Mouse (Mus musculus) C2C12 (cell line): ENCODE data around the gene Anxa11. TPM values are rescaled to one million over a fixed set of nuclear protein-coding genes. Genes with fewer than 3 reads are reported as not detected.
"Not testable (repeated sequence)": the region's sequence is repeated elsewhere in the genome, so short reads cannot be mapped to it uniquely, and the experiment has no call there.

ENCODE experiments used
- H3K27me3 ChIP-seq: one replicate; pipeline ENCODE4 v1.6.1; 2011; ENCODE audit not compliant: control insufficient read depth, insufficient read depth, insufficient read length
- H3K36me3 ChIP-seq: one replicate; pipeline ENCODE4 v1.6.1; 2011; ENCODE audit not compliant: control insufficient read depth, insufficient read depth
- H3K4me3 ChIP-seq: one replicate; pipeline ENCODE4 v1.5.1; 2011; ENCODE audit warnings: mild to moderate bottlenecking, control low read depth; ENCODE audit not compliant: poor library complexity, insufficient read depth, severe bottlenecking
- H3K79me2 ChIP-seq: one replicate; pipeline ENCODE4 v1.6.1; 2011; ENCODE audit not compliant: control insufficient read depth, insufficient read depth
- H3K79me3 ChIP-seq: one replicate; pipeline ENCODE4 v1.6.1; 2011; ENCODE audit warnings: low read depth, control low read depth
- H3ac ChIP-seq: one replicate; pipeline ENCODE3; 2011; ENCODE audit warnings: low read depth; ENCODE audit not compliant: control insufficient read depth, insufficient read length
- CEBPB ChIP-seq: IDR thresholded peaks from one replicate; pipeline ENCODE4 v1.6.1; 2011; ENCODE audit warnings: low read depth, mild to moderate bottlenecking, control low read depth, moderate library complexity
- CTCF ChIP-seq: IDR thresholded peaks from one replicate; pipeline ENCODE4 v1.5.1; 2011; ENCODE audit not compliant: control insufficient read depth, insufficient read depth, insufficient read length
- FOSL1 ChIP-seq: IDR thresholded peaks from one replicate; pipeline ENCODE4 v1.8.0; 2011; ENCODE audit warnings: mild to moderate bottlenecking, low read length; ENCODE audit not compliant: poor library complexity, insufficient read depth, severe bottlenecking
- MAX ChIP-seq: IDR thresholded peaks from one replicate; pipeline ENCODE4 v1.6.1; 2011; ENCODE audit warnings: mild to moderate bottlenecking, control low read depth
- MYOD1 ChIP-seq: IDR thresholded peaks from one replicate; pipeline ENCODE4 v1.6.1; 2011; ENCODE audit warnings: low read depth; ENCODE audit not compliant: control insufficient read depth, insufficient read length
- MYOG ChIP-seq: IDR thresholded peaks from one replicate; pipeline ENCODE4 v1.6.1; 2011; ENCODE audit not compliant: control insufficient read depth, insufficient read length; ENCODE audit errors: extremely low read depth
- USF1 ChIP-seq: IDR thresholded peaks from one replicate; pipeline ENCODE4 v1.6.1; 2011; ENCODE audit warnings: low read depth, mild to moderate bottlenecking, control low read depth, moderate library complexity
- polyA plus RNA-seq: library from polyadenylated mRNA; unstranded; fragments of >200 nt; fragmentation: generic; extraction: Trizol; gene quantifications from one replicate; pipeline ENCODE4 v1.2.1, GENCODE M21; 2012; ENCODE audit warnings: missing spikeins

The Anxa11 gene
- polyA plus RNA-seq, 1 experiment = 33.3 TPM

GRCm38 (mm10) chr14:25866832-25867231 lies 24.9 kb downstream of the Anxa11 start:
- no peak overlapping the region for H3K4me3 ChIP-seq
- no peaks in the 10 kb centered on the region for H3K27me3 ChIP-seq
- H3K79me3 ChIP-seq = peaks cover 3% of the 10 kb centered on the region
- TF ChIP-seq FOSL1 = no peak
- TF ChIP-seq MAX = no peak
- TF ChIP-seq CTCF = no peak
- no peak for TF ChIP-seq USF1
- TF ChIP-seq MYOD1 = no peak
- no peak for TF ChIP-seq MYOG
- no peak for TF ChIP-seq CEBPB
- no peaks in the 10 kb centered on the region for H3K79me2 ChIP-seq
- H3ac ChIP-seq = no peak overlapping the region
- no peaks in the 10 kb centered on the region for H3K36me3 ChIP-seq

DNA sequence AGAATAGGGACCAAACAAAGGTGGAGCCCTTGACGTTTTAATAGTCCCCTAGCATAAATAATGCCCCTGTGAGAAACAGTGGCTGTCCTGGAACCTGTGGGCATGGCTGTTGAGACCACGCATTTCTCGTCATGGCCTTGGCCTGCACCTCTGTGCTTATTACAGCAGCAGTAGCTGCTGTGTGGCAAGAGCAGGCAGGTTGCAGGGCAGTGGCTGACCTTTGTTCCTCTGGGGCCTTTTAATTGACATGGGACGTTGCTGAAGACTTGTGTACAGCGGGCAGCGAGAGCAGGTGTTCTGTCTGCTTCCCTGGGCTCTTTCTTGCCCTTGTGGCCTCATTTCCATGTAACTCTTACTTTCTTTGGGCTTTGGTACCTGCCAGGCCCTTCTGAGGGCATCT lies 25.9 kb downstream of the Anxa11 start:
- no peak overlapping the region for H3K4me3 ChIP-seq
- no peaks in the 10 kb centered on the region for H3K79me2 ChIP-seq
- no peaks in the 10 kb centered on the region for H3K27me3 ChIP-seq
- no peaks in the 10 kb centered on the region for H3K36me3 ChIP-seq
- TF ChIP-seq CEBPB = no peak
- TF ChIP-seq MYOG = no peak
- no peak for TF ChIP-seq USF1
- no peak for TF ChIP-seq FOSL1
- TF ChIP-seq MYOD1 = no peak
- no peak for TF ChIP-seq MAX
- TF ChIP-seq CTCF = no peak
- H3ac ChIP-seq = no peak overlapping the region
- H3K79me3 ChIP-seq = peaks cover 3% of the 10 kb centered on the region

DNA sequence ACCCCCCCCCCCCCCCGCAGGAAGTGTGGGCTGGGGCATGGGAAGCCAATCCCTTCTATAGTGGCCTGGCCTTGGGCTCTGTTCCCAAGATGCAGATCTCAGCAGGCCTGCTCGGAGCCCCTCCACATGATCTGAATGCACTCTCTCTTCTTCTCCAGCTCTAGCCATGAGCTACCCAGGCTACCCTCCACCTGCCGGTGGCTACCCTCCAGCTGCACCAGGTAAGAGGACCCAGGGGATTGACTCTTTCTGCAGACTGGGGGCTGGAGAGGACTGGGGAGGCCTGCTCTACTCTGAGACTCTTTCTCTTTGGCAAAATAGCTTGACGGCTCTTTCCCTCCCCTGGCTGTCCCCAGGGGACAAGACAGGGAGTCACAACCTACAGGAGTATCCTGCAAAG lies 26.8 kb downstream of the Anxa11 start:
- H3K27me3 ChIP-seq = no peaks in the 10 kb centered on the region
- H3K36me3 ChIP-seq = no peaks in the 10 kb centered on the region
- no peak overlapping the region for H3K4me3 ChIP-seq
- no peaks in the 10 kb centered on the region for H3K79me3 ChIP-seq
- no peak overlapping the region for H3ac ChIP-seq
- no peaks in the 10 kb centered on the region for H3K79me2 ChIP-seq
- TF ChIP-seq MAX = no peak
- TF ChIP-seq MYOG = no peak
- TF ChIP-seq USF1 = no peak

DNA sequence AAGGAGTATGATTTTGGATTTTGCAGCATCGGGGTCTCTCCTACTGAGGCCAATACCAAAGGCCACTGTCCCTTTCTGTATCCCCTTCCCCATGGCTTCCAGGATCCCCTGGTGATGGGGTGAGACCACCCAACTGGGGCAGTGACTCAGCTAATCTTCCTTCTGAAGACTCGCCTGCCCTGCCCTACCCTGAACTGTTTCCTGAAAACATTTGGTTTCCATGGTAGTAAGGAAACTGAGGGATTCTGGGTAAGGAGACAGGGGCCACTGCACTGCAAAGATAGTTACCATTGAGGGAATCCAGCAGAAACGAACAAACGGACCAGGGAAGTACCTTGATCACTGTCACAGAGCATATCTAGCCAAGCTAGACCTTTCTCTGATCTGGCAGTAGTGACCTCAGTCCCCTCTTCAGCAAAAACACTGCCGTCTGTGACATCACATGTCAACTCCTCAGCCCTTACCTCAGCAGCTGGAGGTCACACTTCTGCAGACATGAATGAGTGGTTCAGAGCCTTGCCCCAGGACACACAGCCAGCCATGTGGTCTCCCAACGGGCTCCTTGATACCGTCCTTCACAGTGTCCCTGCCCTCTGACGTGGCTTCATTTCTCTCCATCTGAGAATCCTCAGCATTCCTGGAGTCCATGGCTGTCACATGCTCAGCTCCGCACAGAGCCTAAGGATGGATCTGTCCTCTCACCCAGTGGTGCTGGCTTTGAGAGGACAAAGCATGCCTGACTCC lies 27.4 kb downstream of the Anxa11 start:
- TF ChIP-seq MAX (no peak), FOSL1 (no peak), MYOD1 (no peak)
- no peak overlapping the region for H3K4me3 ChIP-seq
- no peaks in the 10 kb centered on the region for H3K79me3 ChIP-seq
- no peaks in the 10 kb centered on the region for H3K79me2 ChIP-seq
- no peak overlapping the region for H3ac ChIP-seq
- H3K36me3 ChIP-seq = no peaks in the 10 kb centered on the region
- no peaks in the 10 kb centered on the region for H3K27me3 ChIP-seq

GRCm38 (mm10) chr14:25872461-25873415 lies 30.8 kb downstream of the Anxa11 start:
- TF ChIP-seq MAX (no peak), USF1 (no peak), MYOG (no peak), CTCF (no peak), FOSL1 (no peak), CEBPB (no peak), MYOD1 (no peak)
- no peaks in the 10 kb centered on the region for H3K79me3 ChIP-seq
- H3K27me3 ChIP-seq = no peaks in the 10 kb centered on the region
- H3K79me2 ChIP-seq = no peaks in the 10 kb centered on the region
- H3ac ChIP-seq = no peak overlapping the region
- no peak overlapping the region for H3K4me3 ChIP-seq
- H3K36me3 ChIP-seq = no peaks in the 10 kb centered on the region

DNA sequence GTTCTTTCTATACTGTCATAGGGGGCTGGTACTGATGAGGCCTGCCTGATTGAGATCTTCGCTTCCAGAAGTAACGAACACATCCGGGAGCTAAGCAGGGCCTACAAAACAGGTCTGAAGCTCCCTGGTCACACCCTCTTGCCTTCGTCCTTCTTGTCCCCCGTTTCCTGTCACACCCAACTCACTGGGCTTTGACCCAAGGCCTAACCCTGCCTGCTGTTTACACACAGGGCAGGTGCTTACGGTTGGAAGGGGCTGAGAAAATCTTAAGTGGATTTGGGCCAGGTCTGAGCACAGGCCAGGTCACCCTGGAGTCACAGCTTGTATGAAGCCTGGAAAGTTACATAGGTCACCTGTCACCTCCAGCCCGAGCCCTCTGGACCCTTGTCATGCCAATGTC lies 34.7 kb downstream of the Anxa11 start:
- H3K79me3 ChIP-seq, H3K79me2 ChIP-seq, H3ac ChIP-seq, H3K4me3 ChIP-seq, H3K27me3 ChIP-seq, H3K36me3 ChIP-seq: not testable (repeated sequence)

- H3K4me3 ChIP-seq, H3K36me3 ChIP-seq, H3ac ChIP-seq, H3K27me3 ChIP-seq, H3K79me3 ChIP-seq, H3K79me2 ChIP-seq: not testable (repeated sequence)
Observed at GRCm38 (mm10) chr14:25881769-25882168, 39.8 kb downstream of the Anxa11 start.

- H3ac ChIP-seq, H3K79me2 ChIP-seq, H3K79me3 ChIP-seq, H3K36me3 ChIP-seq, H3K4me3 ChIP-seq, H3K27me3 ChIP-seq: not testable (repeated sequence)
Observed at GRCm38 (mm10) chr14:25885886-25886285, 43.9 kb downstream of the Anxa11 start.
